Mouse (Mus musculus): Measurements from ENCODE around the gene Uck1.

- no peak for TF ChIP-seq POLR2A (IDR thresholded peaks at IDR 0.05; ENCODE audit: insufficient read depth, low read length)
- no peak for TF ChIP-seq CTCF (IDR thresholded peaks at IDR 0.05; ENCODE audit: low read depth, low read length)
- TF ChIP-seq EP300 (IDR thresholded peaks at IDR 0.05; ENCODE audit: insufficient read depth, low read depth, low read length) = no peak
Measured at GRCm38 (mm10) chr2:32256273-32256672, 3.7 kb downstream of the Uck1 start.
